27 mouse cellular contexts compared by ENCODE assay signal in the genomic region with DNA sequence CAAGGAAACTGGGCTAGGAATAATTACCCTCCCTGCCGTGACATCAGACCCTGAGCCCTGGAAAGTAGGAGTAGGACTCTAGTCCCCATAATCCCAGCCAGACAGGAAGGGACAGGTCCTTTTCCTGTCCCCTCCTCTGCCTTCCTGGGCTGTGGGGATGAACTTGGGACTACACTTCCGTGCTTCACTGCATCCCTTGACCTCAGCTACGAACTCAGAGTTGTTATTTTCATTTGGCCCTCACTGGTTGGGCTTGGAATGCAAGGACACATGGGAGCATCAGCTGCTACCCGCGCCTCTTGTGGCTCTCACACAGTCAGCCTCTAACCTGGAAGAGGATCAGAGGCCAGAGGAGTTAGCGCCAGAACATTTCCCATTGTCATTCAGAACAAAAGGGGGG. TPM values are rescaled to one million over a fixed set of nuclear protein-coding genes. Genes with fewer than 3 reads are reported as not detected.
A peak's percentile ranks its signal among the peaks of the same experiment; 100 is the strongest.
DNase-seq lines count a peak whose midpoint lies in the region; ATAC-seq lines count a peak whose summit lies in the region.
"Had no signal": no experiment of that assay in that cellular context is flagged by ENCODE, and none has a peak within 500 bp of the region (broad histone marks: within the 10 kb centered on the region; RNA-seq: fewer than 3 reads in every experiment).

No protein-coding gene starts in this region.

- WGBS in heart, embryonic 11.5 days (ENCODE audit: insufficient replicate concordance) = 65% methylated on average over 6 of the region's 6 CpGs

- peak; percentile 24 for DNase-seq in adrenal gland, postnatal 14 days
- no peak for DNase-seq in adrenal gland, adult 18-20 months (ENCODE audit: low spot score in 2 of 2)
- DNase-seq in heart, adult 9 months (ENCODE audit: low spot score in 2 of 2) = peak; percentile 40 to 60
- DNase-seq in kidney, postnatal 36 days = peak; percentile 38 to 43
- no peak for DNase-seq in kidney, adult 8-10 months
- DNase-seq in spleen, postnatal 14 days (ENCODE audit: low spot score in 2 of 2) = no peak
- DNase-seq: adrenal gland, postnatal 10 days; cerebellum, adult 8-10 months; cerebellum, postnatal 36 days; embryo, embryonic 11 days; gastrocnemius, postnatal 14 days; layer of hippocampus, postnatal 36 days; lung, adult 18-20 months; lung, postnatal 14 days; midbrain, embryonic 14.5 days; retina, postnatal 1 day; thymus, postnatal 14 days had no signal

- no peak for ATAC-seq in heart, embryonic 11.5 days (replicated peaks; ENCODE audit: insufficient number of reproducible peaks, low FRiP score, low TSS enrichment)
- ATAC-seq: activated CD4-positive, CD25-positive, alpha-beta regulatory T cell, adult 4 months; forebrain, embryonic 15.5 days; Patski had no signal

- H3K27me3 ChIP-seq in heart, embryonic 11.5 days (ENCODE audit: control insufficient read depth, insufficient read depth, low read length) = no peaks in the 10 kb centered on the region
- H3K27me3 ChIP-seq: forebrain, embryonic 15.5 days; hindbrain, embryonic 15.5 days; kidney, embryonic 15.5 days; limb, embryonic 12.5 days; Patski had no signal

- H3K9ac ChIP-seq in heart, embryonic 11.5 days (ENCODE audit: low read depth, low read length) = no peak overlapping the region
- H3K9ac ChIP-seq: forebrain, embryonic 15.5 days; hindbrain, embryonic 15.5 days; kidney, embryonic 15.5 days; limb, embryonic 12.5 days had no signal

- H3K36me3 ChIP-seq in heart, embryonic 11.5 days (ENCODE audit: control insufficient read depth, insufficient read depth, low read length) = peaks cover 12% of the 10 kb centered on the region
- H3K36me3 ChIP-seq: forebrain, embryonic 15.5 days; G1E; kidney, embryonic 15.5 days had no signal

- H3K27ac ChIP-seq in heart, embryonic 11.5 days (ENCODE audit: low read depth, low read length) = no peak overlapping the region
- H3K27ac ChIP-seq in brown adipose tissue, adult 24 weeks (replicated peaks; ENCODE audit: low read depth, low read length) = peak overlapping the region; percentile 77
- H3K27ac ChIP-seq: forebrain, embryonic 15.5 days; hindbrain, embryonic 15.5 days; kidney, embryonic 15.5 days; limb, embryonic 12.5 days had no signal

- H3K4me2 ChIP-seq in heart, embryonic 11.5 days = no peak overlapping the region
- H3K4me2 ChIP-seq: forebrain, embryonic 15.5 days; hindbrain, embryonic 15.5 days; kidney, embryonic 15.5 days; limb, embryonic 12.5 days; liver, embryonic 11.5 days had no signal

- H3K4me3 ChIP-seq in heart, embryonic 11.5 days (ENCODE audit: low read depth, low read length) = no peak overlapping the region
- H3K4me3 ChIP-seq in brown adipose tissue, adult 24 weeks (ENCODE audit: insufficient read depth, low read depth, low read length) = no peak overlapping the region
- H3K4me3 ChIP-seq: forebrain, embryonic 15.5 days; hindbrain, embryonic 15.5 days; kidney, embryonic 15.5 days; limb, embryonic 12.5 days had no signal

- no peaks in the 10 kb centered on the region for H3K9me3 ChIP-seq in heart, embryonic 11.5 days (replicated peaks; ENCODE audit: control insufficient read depth, low read length)
- H3K9me3 ChIP-seq: forebrain, embryonic 15.5 days; hindbrain, embryonic 15.5 days; kidney, embryonic 15.5 days; limb, embryonic 12.5 days had no signal

- no peaks in the 10 kb centered on the region for H3K4me1 ChIP-seq in heart, embryonic 11.5 days (ENCODE audit: control insufficient read depth, insufficient read depth, low read length)
- H3K4me1 ChIP-seq in brown adipose tissue, adult 24 weeks (ENCODE audit: control insufficient read depth, insufficient read depth, insufficient read length, low read length) = peaks cover 21% of the 10 kb centered on the region
- H3K4me1 ChIP-seq: forebrain, embryonic 15.5 days; hindbrain, embryonic 15.5 days had no signal

RNA-seq across cellular contexts. Expression of gene Akap2, which starts 27.5 kb away (rescaled TPM):
- total RNA-seq in adrenal gland, postnatal 14 days (2021) = 129 and 137 TPM in 2 replicates
- total RNA-seq in adrenal gland, adult 18-20 months (2021) = 100 to 1,000 TPM; 191 to 192 TPM
- 43.4 and 45.9 TPM in 2 replicates for polyA plus RNA-seq in heart, embryonic 11.5 days (2014; fragmentation: Nextera tagmentation; extraction: Ambion mirVana)
- polyA plus RNA-seq in brown adipose tissue, adult 24 weeks (2012; ENCODE audit: insufficient read depth, insufficient read length, missing spikeins) = 30.6 and 41.6 TPM in 2 replicates
- polyA plus RNA-seq: G1E had no signal

Comparison
In these comparisons a context has a peak if more than half of its experiments do, and no peak if none do; other contexts are left out.
1. DNase-seq: peak in adrenal gland, postnatal 14 days (single experiment), heart, adult 9 months (2 of 2) and kidney, postnatal 36 days (2 of 2); none in adrenal gland, adult 18-20 months (0 of 2), kidney, adult 8-10 months (0 of 2) and spleen, postnatal 14 days (0 of 2).